Mouse (Mus musculus) duodenum, adult 2 months (tissue): ENCODE data around the gene AW822073. TPM values are rescaled to one million over a fixed set of nuclear protein-coding genes. Genes with fewer than 3 reads are reported as not detected.

ENCODE experiments used
- polyA plus RNA-seq: library from polyadenylated mRNA; depleted of rRNA; stranded (reverse); fragments of >200 nt; gene quantifications from 2 replicates; pipeline ENCODE4 v1.2.3, GENCODE M21; 2012; ENCODE audit warnings: low replicate concordance; rRNA removed

The AW822073 gene
- not detected in 2 replicates for polyA plus RNA-seq

DNA sequence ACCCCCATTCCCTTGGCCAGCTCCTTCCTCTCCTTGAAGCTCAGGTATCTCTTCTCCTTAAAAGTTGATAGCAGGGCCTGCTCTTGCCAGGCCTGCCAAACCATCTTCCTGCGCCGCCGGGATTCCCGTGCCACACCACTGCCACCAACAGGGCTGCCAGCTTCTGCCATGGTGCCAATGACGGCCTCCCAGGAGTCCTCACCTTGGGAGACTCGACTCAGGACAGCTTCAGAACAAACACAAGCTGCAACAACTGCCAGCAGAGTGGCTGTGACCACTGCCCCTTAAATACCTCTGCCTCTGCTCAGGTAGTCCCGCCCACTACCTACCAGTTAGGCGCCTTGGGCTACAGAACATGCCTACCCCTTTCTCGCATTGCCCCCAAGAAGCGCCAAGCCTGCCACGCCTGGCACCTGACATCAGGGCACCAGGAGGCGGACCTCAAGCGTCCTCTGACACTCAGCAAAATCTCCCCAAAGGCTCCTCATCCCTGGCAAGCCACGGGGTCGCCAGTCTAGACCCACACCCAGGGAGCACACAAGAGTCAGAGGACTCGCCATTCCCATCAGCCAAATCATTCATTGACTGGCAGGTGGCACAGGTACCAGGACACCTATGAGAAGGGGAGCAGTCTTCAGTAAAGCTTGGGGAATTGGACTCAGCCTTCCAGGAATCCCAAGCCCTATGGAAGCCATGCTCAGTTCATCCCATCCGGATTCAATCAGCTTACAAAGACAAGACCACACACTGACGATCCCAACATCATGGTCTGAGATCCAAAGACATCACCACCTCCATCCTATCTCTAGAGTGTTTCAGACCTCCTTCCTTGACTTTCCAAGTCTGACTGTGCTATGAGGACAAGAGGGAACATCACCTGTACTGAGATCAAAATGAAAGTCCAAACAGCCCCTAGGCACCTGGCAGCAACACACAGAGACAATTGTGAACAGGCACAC is at the start of gene AW822073:
Gene AW822073 (minus strand): TSS at position 104 of the 959 bp plus-strand sequence.

DNA sequence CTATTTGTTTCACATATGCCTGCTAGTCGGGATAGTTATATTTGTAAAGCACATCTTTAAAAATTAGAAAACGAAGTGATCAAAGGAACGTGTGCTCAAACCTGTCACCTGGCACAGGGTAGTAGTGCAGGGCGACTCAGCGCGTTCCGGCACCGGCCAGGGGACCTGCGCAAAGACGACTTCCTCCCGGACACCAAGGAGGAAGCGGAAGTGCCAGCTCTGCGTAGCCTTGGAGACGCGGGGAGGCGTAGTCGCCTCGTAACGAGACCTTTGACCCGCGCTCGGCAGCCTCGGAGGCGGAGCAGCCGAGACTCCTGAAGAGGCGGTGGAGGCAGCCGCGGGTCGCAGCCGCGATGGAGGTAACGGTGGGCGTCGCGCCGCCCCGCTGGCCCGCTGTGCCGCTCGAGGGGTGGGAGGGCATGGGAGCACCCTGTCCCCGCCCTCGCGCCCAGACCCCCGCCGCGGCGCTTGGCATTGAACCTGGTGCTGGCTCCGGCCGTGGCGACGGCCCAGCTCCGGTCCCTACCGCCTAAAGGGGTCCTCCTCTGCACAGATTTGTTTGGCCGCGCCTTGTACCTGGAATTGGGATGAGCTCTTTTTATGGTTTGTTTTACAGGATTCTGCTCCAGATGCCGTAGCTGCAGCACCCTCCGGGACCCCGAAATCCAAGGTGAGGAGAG is 30.6 kb upstream of the AW822073 start, which contains the start of gene Gcc2:
Gene Gcc2 (plus strand): TSS at position 285 of the 680 bp plus-strand sequence.

DNA sequence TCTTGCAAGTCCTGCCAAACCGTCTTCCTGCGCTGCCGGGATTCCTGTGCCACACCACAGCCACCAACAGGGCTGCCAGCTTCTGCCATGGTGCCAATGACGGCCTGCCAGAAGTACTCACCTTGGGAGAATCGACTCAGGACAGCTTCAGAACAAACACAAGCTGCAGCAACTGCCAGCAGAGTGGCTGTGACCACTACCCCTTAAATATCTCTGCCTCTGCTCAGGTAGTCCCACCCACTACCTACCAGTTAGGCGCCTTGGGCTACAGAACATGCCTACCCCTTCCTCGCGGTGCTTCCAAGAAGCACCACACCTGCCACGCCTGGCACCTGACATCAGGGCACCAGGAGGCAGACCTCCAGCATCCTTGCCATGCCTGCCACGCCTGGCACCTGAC is 11.9 kb upstream of the AW822073 start, which contains the start of gene Gm4981:
Gene Gm4981 (minus strand): TSS at position 89 of the 400 bp plus-strand sequence.

DNA sequence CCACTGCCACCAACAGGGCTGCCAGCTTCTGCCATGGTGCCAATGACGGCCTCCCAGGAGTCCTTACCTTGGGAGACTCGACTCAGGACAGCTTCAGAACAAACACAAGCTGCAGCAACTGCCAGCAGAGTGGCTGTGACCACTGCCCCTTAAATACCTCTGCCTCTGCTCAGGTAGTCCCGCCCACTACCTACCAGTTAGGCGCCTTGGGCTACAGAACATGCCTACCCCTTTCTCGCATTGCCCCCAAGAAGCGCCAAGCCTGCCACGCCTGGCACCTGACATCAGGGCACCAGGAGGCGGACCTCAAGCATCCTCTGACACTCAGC is 7.9 kb upstream of the AW822073 start, which contains the start of gene Duxf3:
Gene Duxf3 (minus strand): TSS at position 35 of the 329 bp plus-strand sequence.

Other genes with a start within 250 kb of the AW822073 start
- not detected in 2 replicates for gene Duxf3, start 7.7 kb upstream of the AW822073 start, polyA plus RNA-seq
- not detected in 2 replicates for gene Gm4981, start 11.8 kb upstream of the AW822073 start, polyA plus RNA-seq
- 2.1 and 4.0 TPM in 2 replicates for gene Gcc2, start 30.6 kb upstream of the AW822073 start, polyA plus RNA-seq
- 1.3 and 1.4 TPM in 2 replicates for gene Lims1, start 98.5 kb upstream of the AW822073 start, polyA plus RNA-seq
- gene Ranbp2, start 222.0 kb upstream of the AW822073 start, polyA plus RNA-seq, result 0.25 and 0.61 TPM in 2 replicates